Mouse (Mus musculus): ENCODE data around the gene Ank. TPM values are rescaled to one million over a fixed set of nuclear protein-coding genes. Genes with fewer than 3 reads are reported as not detected.

Gene Ank
- polyA plus RNA-seq, 1 experiment from 2014 or later = 6.2 TPM

- H3K4me1 ChIP-seq = peaks cover 13% of the 10 kb centered on the region
- no peaks in the 10 kb centered on the region for H3K9me3 ChIP-seq
- 95% methylated on average over 9 of the region's 9 CpGs for WGBS
- no peak overlapping the region for H3K4me3 ChIP-seq
- H3K27me3 ChIP-seq (replicated peaks; ENCODE audit: low read depth, poor library complexity, severe bottlenecking) = no peaks in the 10 kb centered on the region
- no peak overlapping the region for H3K27ac ChIP-seq (replicated peaks)
- no peak for DNase-seq (ENCODE audit: low spot score)
- peaks cover 44% of the 10 kb centered on the region for H3K36me3 ChIP-seq (replicated peaks)
These were observed 124.3 kb downstream of the Ank start for GRCm38 (mm10) chr15:27590812-27591211.

- 92% methylated on average over 19 of the region's 19 CpGs for WGBS
- Histone ChIP-seq H3K9me3 (no peaks in the 10 kb centered on the region), H3K27ac (replicated peaks) (no peak overlapping the region), H3K36me3 (replicated peaks) (peaks cover 44% of the 10 kb centered on the region), H3K4me1 (peaks cover 21% of the 10 kb centered on the region), H3K27me3 (replicated peaks; ENCODE audit: low read depth, poor library complexity, severe bottlenecking) (no peaks in the 10 kb centered on the region), H3K4me3 (no peak overlapping the region)
- no peak for DNase-seq (ENCODE audit: low spot score)
These were observed 126.3 kb downstream of the Ank start for GRCm38 (mm10) chr15:27592620-27593320.

GRCm38 (mm10) chr15:27593717-27594116 is 127.2 kb downstream of the Ank start:
- no peak for DNase-seq (ENCODE audit: low spot score)
- Histone ChIP-seq H3K4me3 (no peak overlapping the region), H3K27ac (replicated peaks) (no peak overlapping the region), H3K9me3 (no peaks in the 10 kb centered on the region), H3K4me1 (peaks cover 21% of the 10 kb centered on the region), H3K27me3 (replicated peaks; ENCODE audit: low read depth, poor library complexity, severe bottlenecking) (no peaks in the 10 kb centered on the region), H3K36me3 (replicated peaks) (peaks cover 46% of the 10 kb centered on the region)
- WGBS = 81% methylated on average over 13 of the region's 13 CpGs

- peaks cover 48% of the 10 kb centered on the region for H3K36me3 ChIP-seq (replicated peaks)
- H3K27ac ChIP-seq (replicated peaks) = peak overlapping the region; percentile 85
- peaks cover 21% of the 10 kb centered on the region for H3K4me1 ChIP-seq
- no peak overlapping the region for H3K4me3 ChIP-seq
- 42% methylated on average over 4 of the region's 4 CpGs for WGBS
- H3K27me3 ChIP-seq (replicated peaks; ENCODE audit: low read depth, poor library complexity, severe bottlenecking) = no peaks in the 10 kb centered on the region
- peak; percentile 51 for DNase-seq (ENCODE audit: low spot score)
- H3K9me3 ChIP-seq = no peaks in the 10 kb centered on the region
These were observed 128.5 kb downstream of the Ank start for GRCm38 (mm10) chr15:27594973-27595372.

- Histone ChIP-seq H3K27ac (replicated peaks) (peak overlapping the region; percentile 85), H3K27me3 (replicated peaks; ENCODE audit: low read depth, poor library complexity, severe bottlenecking) (no peaks in the 10 kb centered on the region), H3K4me3 (no peak overlapping the region), H3K36me3 (replicated peaks) (peaks cover 48% of the 10 kb centered on the region), H3K4me1 (peaks cover 21% of the 10 kb centered on the region), H3K9me3 (no peaks in the 10 kb centered on the region)
- DNase-seq (ENCODE audit: low spot score) = peak; percentile 19
- 47% methylated on average over 8 of the region's 8 CpGs for WGBS
These were observed 129.1 kb downstream of the Ank start for GRCm38 (mm10) chr15:27595560-27595959.

GRCm38 (mm10) chr15:27596463-27597140 is 130.1 kb downstream of the Ank start:
- H3K4me1 ChIP-seq = peaks cover 21% of the 10 kb centered on the region
- 73% methylated on average over 3 of the region's 3 CpGs for WGBS
- H3K27me3 ChIP-seq (replicated peaks; ENCODE audit: low read depth, poor library complexity, severe bottlenecking) = no peaks in the 10 kb centered on the region
- H3K4me3 ChIP-seq = no peak overlapping the region
- DNase-seq (ENCODE audit: low spot score) = no peak
- no peaks in the 10 kb centered on the region for H3K9me3 ChIP-seq
- peaks cover 45% of the 10 kb centered on the region for H3K36me3 ChIP-seq (replicated peaks)
- no peak overlapping the region for H3K27ac ChIP-seq (replicated peaks)

- H3K9me3 ChIP-seq = no peaks in the 10 kb centered on the region
- H3K27me3 ChIP-seq (replicated peaks; ENCODE audit: low read depth, poor library complexity, severe bottlenecking) = no peaks in the 10 kb centered on the region
- H3K4me1 ChIP-seq = peaks cover 18% of the 10 kb centered on the region
- no peak for DNase-seq (ENCODE audit: low spot score)
- 89% methylated on average over 4 of the region's 4 CpGs for WGBS
- H3K4me3 ChIP-seq = no peak overlapping the region
- peaks cover 53% of the 10 kb centered on the region for H3K36me3 ChIP-seq (replicated peaks)
- H3K27ac ChIP-seq (replicated peaks) = no peak overlapping the region
These were observed 131.0 kb downstream of the Ank start for GRCm38 (mm10) chr15:27597516-27597915.

- 94% methylated on average over 13 of the region's 13 CpGs for WGBS
These were observed 132.4 kb downstream of the Ank start for GRCm38 (mm10) chr15:27598786-27599385.

GRCm38 (mm10) chr15:27600524-27600923 is 134.0 kb downstream of the Ank start:
- Histone ChIP-seq H3K4me1 (peaks cover 11% of the 10 kb centered on the region), H3K9me3 (no peaks in the 10 kb centered on the region), H3K36me3 (replicated peaks) (peaks cover 46% of the 10 kb centered on the region), H3K27me3 (replicated peaks; ENCODE audit: low read depth, poor library complexity, severe bottlenecking) (no peaks in the 10 kb centered on the region), H3K4me3 (no peak overlapping the region), H3K27ac (replicated peaks) (no peak overlapping the region)
- DNase-seq (ENCODE audit: low spot score) = no peak
- WGBS = 93% methylated on average over 5 of the region's 5 CpGs

More at GRCm38 (mm10) chr15:27598786-27599385, 132.4 kb downstream of the Ank start:
- H3K36me3 ChIP-seq (replicated peaks) = peaks cover 46% of the 10 kb centered on the region
- no peak overlapping the region for H3K27ac ChIP-seq (replicated peaks)
- no peak overlapping the region for H3K4me3 ChIP-seq
- no peak for DNase-seq (ENCODE audit: low spot score)
- no peaks in the 10 kb centered on the region for H3K27me3 ChIP-seq (replicated peaks; ENCODE audit: low read depth, poor library complexity, severe bottlenecking)
- no peaks in the 10 kb centered on the region for H3K9me3 ChIP-seq
- H3K4me1 ChIP-seq = peaks cover 18% of the 10 kb centered on the region

- DNase-seq (ENCODE audit: low spot score) = no peak
- H3K27ac ChIP-seq (replicated peaks) = no peak overlapping the region
- no peak overlapping the region for H3K4me3 ChIP-seq
- 91% methylated on average over 3 of the region's 3 CpGs for WGBS
- peaks cover 72% of the 10 kb centered on the region for H3K36me3 ChIP-seq (replicated peaks)
- no peaks in the 10 kb centered on the region for H3K9me3 ChIP-seq
- no peaks in the 10 kb centered on the region for H3K4me1 ChIP-seq
- no peaks in the 10 kb centered on the region for H3K27me3 ChIP-seq (replicated peaks; ENCODE audit: low read depth, poor library complexity, severe bottlenecking)
These were observed 138.1 kb downstream of the Ank start for GRCm38 (mm10) chr15:27604558-27604957.

GRCm38 (mm10) chr15:27605252-27605651 is 138.8 kb downstream of the Ank start:
- H3K4me1 ChIP-seq = no peaks in the 10 kb centered on the region
- 82% methylated on average over 3 of the region's 3 CpGs for WGBS
- no peak for DNase-seq (ENCODE audit: low spot score)
- no peak overlapping the region for H3K4me3 ChIP-seq
- H3K36me3 ChIP-seq (replicated peaks) = peaks cover 74% of the 10 kb centered on the region
- H3K27me3 ChIP-seq (replicated peaks; ENCODE audit: low read depth, poor library complexity, severe bottlenecking) = no peaks in the 10 kb centered on the region
- no peak overlapping the region for H3K27ac ChIP-seq (replicated peaks)
- H3K9me3 ChIP-seq = no peaks in the 10 kb centered on the region

GRCm38 (mm10) chr15:27609554-27609953 is 143.1 kb downstream of the Ank start:
- Histone ChIP-seq H3K27ac (replicated peaks) (no peak overlapping the region), H3K9me3 (no peaks in the 10 kb centered on the region), H3K27me3 (replicated peaks; ENCODE audit: low read depth, poor library complexity, severe bottlenecking) (no peaks in the 10 kb centered on the region), H3K4me1 (no peaks in the 10 kb centered on the region), H3K4me3 (no peak overlapping the region), H3K36me3 (replicated peaks) (peaks cover 72% of the 10 kb centered on the region)
- 87% methylated on average over 4 of the region's 4 CpGs for WGBS
- no peak for DNase-seq (ENCODE audit: low spot score)
